Mouse (Mus musculus) CH12.LX (cell line): Measurements from ENCODE around the gene Efcab2. TPM values are rescaled to one million over a fixed set of nuclear protein-coding genes. Genes with fewer than 3 reads are reported as not detected.
A peak's percentile ranks its signal among the peaks of the same experiment; 100 is the strongest.

Source experiments
- DNase-seq: peaks from one replicate; pipeline ENCODE4 v3.0.0-alpha.2; 2013; ENCODE audit errors: extremely low read depth
- H3K27ac ChIP-seq: 2 replicates; pipeline ENCODE4 v1.5.1; 2012; ENCODE audit warnings: low read depth, mild to moderate bottlenecking, control low read depth, moderate library complexity; ENCODE audit not compliant: insufficient read depth
- H3K27me3 ChIP-seq: replicated peaks from 2 replicates; pipeline ENCODE3; 2012; ENCODE audit warnings: inconsistent platforms
- H3K36me3 ChIP-seq, 2 experiments: replicated peaks in 1 of 2; 2 replicates each; pipeline versions ENCODE3 to v1.6.1; 2012; ENCODE audit warnings: inconsistent platforms in 1 of 2, low read length in 1 of 2, mild to moderate bottlenecking in 1 of 2, mixed read lengths in 1 of 2, moderate library complexity in 1 of 2; ENCODE audit not compliant: control insufficient read depth in 1 of 2, insufficient read depth in 1 of 2
- H3K4me1 ChIP-seq, 2 experiments: 2 replicates each; pipeline ENCODE4 v1.6.1; 2012; ENCODE audit warnings: inconsistent platforms in 1 of 2, moderate library complexity in 1 of 2; ENCODE audit not compliant: insufficient read depth in 2 of 2, control insufficient read depth in 1 of 2
- H3K4me2 ChIP-seq: 2 replicates; pipeline ENCODE4 v1.6.1; 2012; ENCODE audit warnings: low read depth, mild to moderate bottlenecking, control low read depth; ENCODE audit not compliant: poor library complexity, insufficient read depth, severe bottlenecking
- H3K4me3 ChIP-seq, 3 experiments: fragments of 150-350 bp in 1 of 3; sonication (generic) in 1 of 3; replicated peaks in 1 of 3; 2 replicates each; pipeline versions ENCODE3 to v1.5.1; 2011 to 2012; ENCODE audit warnings: low read depth in 2 of 3, low read length in 2 of 3, mild to moderate bottlenecking in 2 of 3, moderate library complexity in 2 of 3, control low read depth in 1 of 3, improper control_type of control experiment in 1 of 3, inconsistent platforms in 1 of 3, mixed read lengths in 1 of 3; ENCODE audit not compliant: poor library complexity in 1 of 3
- H3K79me2 ChIP-seq: replicated peaks from 2 replicates; pipeline ENCODE4 v1.6.1; 2012; ENCODE audit warnings: mild to moderate bottlenecking, moderate library complexity; ENCODE audit not compliant: control insufficient read depth, poor library complexity, insufficient read depth, severe bottlenecking; ENCODE audit errors: extremely low read depth
- H3K9ac ChIP-seq: 2 replicates; pipeline ENCODE4 v1.6.1; 2012; ENCODE audit warnings: low read depth, mild to moderate bottlenecking, control low read depth, moderate library complexity; ENCODE audit not compliant: insufficient read depth
- H3K9me3 ChIP-seq: replicated peaks from 2 replicates; pipeline ENCODE3; 2012; ENCODE audit warnings: low read length, inconsistent platforms, mixed read lengths
- BHLHE40 ChIP-seq: IDR thresholded peaks from 2 replicates; pipeline ENCODE4 v1.6.1; 2011; ENCODE audit warnings: mild to moderate bottlenecking, low read depth, low read length, improper control_type of control experiment
- CHD1 ChIP-seq: IDR thresholded peaks from 2 replicates; pipeline ENCODE4 v1.6.1; 2012; ENCODE audit warnings: low read depth, low read length, improper control_type of control experiment, inconsistent platforms
- CHD2 ChIP-seq: IDR thresholded peaks from 2 replicates; pipeline ENCODE4 v1.6.1; 2011; ENCODE audit warnings: low read length, improper control_type of control experiment
- CTCF ChIP-seq, 2 experiments: IDR thresholded peaks in 1 of 2; conservative IDR thresholded peaks in 1 of 2; 2 replicates each; pipeline ENCODE4 v1.5.1; 2011 to 2012; ENCODE audit warnings: low read depth in 2 of 2, low read length in 2 of 2, improper control_type of control experiment in 1 of 2, inconsistent platforms in 1 of 2, mild to moderate bottlenecking in 1 of 2, moderate library complexity in 1 of 2
- E2F4 ChIP-seq: IDR thresholded peaks from 2 replicates; pipeline ENCODE4 v1.6.1; 2011; ENCODE audit warnings: low read depth, low read length, improper control_type of control experiment; ENCODE audit not compliant: insufficient replicate concordance
- ELF1 ChIP-seq: IDR thresholded peaks from 2 replicates; pipeline ENCODE4 v1.6.1; 2014; ENCODE audit warnings: low read depth, mild to moderate bottlenecking, inconsistent platforms, low read length, improper control_type of control experiment
- EP300 ChIP-seq: IDR thresholded peaks from 2 replicates; pipeline ENCODE4 v1.6.1; 2011; ENCODE audit warnings: low read length, improper control_type of control experiment
- ETS1 ChIP-seq: conservative IDR thresholded peaks from 2 replicates; pipeline ENCODE4 v1.6.1; 2012; ENCODE audit warnings: low read depth, mild to moderate bottlenecking, inconsistent platforms, low read length, improper control_type of control experiment, moderate library complexity
- GABPA ChIP-seq: IDR thresholded peaks from 2 replicates; pipeline ENCODE4 v1.6.1; 2012; ENCODE audit warnings: low read depth, low read length, improper control_type of control experiment, inconsistent platforms; ENCODE audit not compliant: insufficient replicate concordance
- HCFC1 ChIP-seq: IDR thresholded peaks from 2 replicates; pipeline ENCODE4 v1.6.1; 2012; ENCODE audit warnings: low read depth, mild to moderate bottlenecking, inconsistent platforms, low read length, improper control_type of control experiment
- IRF4 ChIP-seq: IDR thresholded peaks from 2 replicates; pipeline ENCODE4 v1.6.1; 2014; ENCODE audit warnings: low read depth, mild to moderate bottlenecking, inconsistent platforms, low read length, improper control_type of control experiment
- JUN ChIP-seq: IDR thresholded peaks from 2 replicates; pipeline ENCODE4 v1.6.1; 2011; ENCODE audit warnings: low read depth, mild to moderate bottlenecking, low read length, improper control_type of control experiment, moderate library complexity; ENCODE audit not compliant: insufficient read depth
- JUND ChIP-seq: conservative IDR thresholded peaks from 2 replicates; pipeline ENCODE4 v1.6.1; 2011; ENCODE audit warnings: low read depth, low read length, improper control_type of control experiment
- KAT2A ChIP-seq: IDR thresholded peaks from 2 replicates; pipeline ENCODE4 v1.6.1; 2012; ENCODE audit warnings: low read length, improper control_type of control experiment, inconsistent platforms; ENCODE audit not compliant: insufficient replicate concordance
- MAFK ChIP-seq: IDR thresholded peaks from 2 replicates; pipeline ENCODE4 v1.6.1; 2011; ENCODE audit warnings: low read length, improper control_type of control experiment; ENCODE audit not compliant: insufficient replicate concordance
- MAX ChIP-seq: IDR thresholded peaks from 2 replicates; pipeline ENCODE4 v1.6.1; 2011; ENCODE audit warnings: low read length, improper control_type of control experiment
- MAZ ChIP-seq: IDR thresholded peaks from 2 replicates; pipeline ENCODE4 v1.6.1; 2012; ENCODE audit warnings: low read depth, mild to moderate bottlenecking, inconsistent platforms, low read length, improper control_type of control experiment, moderate library complexity
- MEF2A ChIP-seq: IDR thresholded peaks from 2 replicates; pipeline ENCODE4 v1.6.1; 2014; ENCODE audit warnings: low read depth, mild to moderate bottlenecking, inconsistent platforms, low read length, improper control_type of control experiment, borderline replicate concordance
- MXI1 ChIP-seq: IDR thresholded peaks from 2 replicates; pipeline ENCODE4 v1.6.1; 2011; ENCODE audit warnings: mild to moderate bottlenecking, low read depth, low read length, improper control_type of control experiment
- MYC ChIP-seq: IDR thresholded peaks from 2 replicates; pipeline ENCODE4 v1.6.1; 2011; ENCODE audit warnings: low read depth, mild to moderate bottlenecking, improper control_type of control experiment, low read length
- NELFE ChIP-seq: IDR thresholded peaks from 2 replicates; pipeline ENCODE4 v1.6.1; 2011; ENCODE audit warnings: low read depth, low read length, improper control_type of control experiment
- NRF1 ChIP-seq: IDR thresholded peaks from 2 replicates; pipeline ENCODE4 v1.6.1; 2014; ENCODE audit warnings: low read depth, mild to moderate bottlenecking, inconsistent platforms, low read length, improper control_type of control experiment, moderate library complexity
- PAX5 ChIP-seq: IDR thresholded peaks from 2 replicates; pipeline ENCODE4 v1.6.1; 2012; ENCODE audit warnings: low read length, inconsistent platforms, mixed read lengths
- POLR2A ChIP-seq: IDR thresholded peaks from 2 replicates; pipeline ENCODE4 v1.6.1; 2011; ENCODE audit warnings: low read depth, mild to moderate bottlenecking, improper control_type of control experiment, low read length
- POLR2AphosphoS2 ChIP-seq: IDR thresholded peaks from 2 replicates; pipeline ENCODE4 v1.6.1; 2011; ENCODE audit warnings: low read depth, low read length, improper control_type of control experiment
- RAD21 ChIP-seq: IDR thresholded peaks from 2 replicates; pipeline ENCODE4 v1.6.1; 2011; ENCODE audit warnings: low read depth, mild to moderate bottlenecking, low read length, improper control_type of control experiment, moderate library complexity
- RCOR1 ChIP-seq: conservative IDR thresholded peaks from 2 replicates; pipeline ENCODE4 v1.6.1; 2012; ENCODE audit warnings: low read depth, mild to moderate bottlenecking, inconsistent platforms, low read length, improper control_type of control experiment
- SIN3A ChIP-seq: IDR thresholded peaks from 2 replicates; pipeline ENCODE4 v1.6.1; 2012; ENCODE audit warnings: low read length, improper control_type of control experiment, inconsistent platforms
- SMC3 ChIP-seq: IDR thresholded peaks from 2 replicates; pipeline ENCODE4 v1.6.1; 2011; ENCODE audit warnings: low read depth, low read length, improper control_type of control experiment
- TBP ChIP-seq: conservative IDR thresholded peaks from 2 replicates; pipeline ENCODE4 v1.6.1; 2011; ENCODE audit warnings: low read depth, low read length, improper control_type of control experiment
- TCF12 ChIP-seq: IDR thresholded peaks from 2 replicates; pipeline ENCODE4 v1.6.1; 2014; ENCODE audit warnings: low read depth, mild to moderate bottlenecking, inconsistent platforms, low read length, improper control_type of control experiment
- UBTF ChIP-seq: IDR thresholded peaks from 2 replicates; pipeline ENCODE4 v1.6.1; 2012; ENCODE audit warnings: low read depth, mild to moderate bottlenecking, inconsistent platforms, low read length, improper control_type of control experiment, moderate library complexity
- USF1 ChIP-seq: IDR thresholded peaks from 2 replicates; pipeline ENCODE4 v1.6.1; 2014; ENCODE audit warnings: low read depth, mild to moderate bottlenecking, inconsistent platforms, low read length, improper control_type of control experiment
- USF2 ChIP-seq: conservative IDR thresholded peaks from 2 replicates; pipeline ENCODE4 v1.6.1; 2011; ENCODE audit warnings: low read depth, low read length, improper control_type of control experiment
- ZC3H11A ChIP-seq: IDR thresholded peaks from 2 replicates; pipeline ENCODE4 v1.6.1; 2012; ENCODE audit warnings: low read depth, mild to moderate bottlenecking, inconsistent platforms, low read length, improper control_type of control experiment
- ZKSCAN1 ChIP-seq: IDR thresholded peaks from 2 replicates; pipeline ENCODE4 v1.6.1; 2012; ENCODE audit warnings: low read depth, inconsistent platforms, low read length, improper control_type of control experiment, borderline replicate concordance
- ZMIZ1 ChIP-seq: IDR thresholded peaks from 2 replicates; pipeline ENCODE4 v1.6.1; 2012; ENCODE audit warnings: low read depth, mild to moderate bottlenecking, inconsistent platforms, low read length, improper control_type of control experiment
- ZNF384 ChIP-seq: IDR thresholded peaks from 2 replicates; pipeline ENCODE4 v1.6.1; 2012; ENCODE audit warnings: low read depth, low read length, improper control_type of control experiment, inconsistent platforms
- dilution Hi-C: fragments of 300-500 bp; cut with MboI; formaldehyde crosslinking; loops from 2 replicates; pipeline ENCODE4 v1.14.3; 2020; ENCODE audit warnings: low sequenced_read_pairs; ENCODE audit not compliant: extremely low pct_unique_long_range_greater_than_20kb, extremely low pct_ligation_motif_present
- in situ Hi-C: fragments of 300-500 bp; cut with MboI; formaldehyde crosslinking; loops from 3 replicates; pipeline ENCODE4 v1.14.3; 2019; ENCODE audit warnings: low sequenced_read_pairs, low pct_ligation_motif_present, low pct_unique_long_range_greater_than_20kb, mixed read lengths
- polyA plus RNA-seq: library from polyadenylated mRNA; unstranded; fragments of >175 nt; gene quantifications from 2 replicates; pipeline ENCODE4 v1.2.1, GENCODE M21; 2012; ENCODE audit warnings: low read depth; ENCODE audit not compliant: insufficient read length
- total RNA-seq, 2 experiments: library from RNA; depleted of rRNA; stranded (reverse); fragments of 300-350 nt in 1 of 2; fragments of >200 nt in 1 of 2; gene quantifications; 2 replicates each; pipeline ENCODE4 v1.2.3; 2012 to 2014

Efcab2 gene
- total and polyA plus RNA-seq, 3 experiments, result 1.2 to 3.2 (median 1.8) TPM

- peak; percentile 76 for DNase-seq
- Histone ChIP-seq H3K4me1 (peaks cover 9 to 25% of the 10 kb centered on the region in 2 experiments; a peak in 3 of 4 replicates), H3K27me3 (no peaks in the 10 kb centered on the region), H3K79me2 (peaks cover 3% of the 10 kb centered on the region; the same call in 1 of the 2 replicates), H3K36me3 (no peaks in the 10 kb centered on the region), H3K9me3 (no peaks in the 10 kb centered on the region), H3K27ac (peak overlapping the region; percentile 11; the same call in 1 of the 2 replicates), H3K4me3 (peak overlapping the region; percentile 60 to 71 (median 65)), H3K9ac (peak overlapping the region; percentile 79), H3K4me2 (peak overlapping the region; percentile 63)
- dilution Hi-C loops (no loop called here), in situ Hi-C loops (no loop called here)
- peak; percentile 78 for TF ChIP-seq ELF1
- TF ChIP-seq TBP, result no peak; the same call in 1 of the 2 replicates
- TF ChIP-seq POLR2AphosphoS2, result no peak
- 0 out of 2 replicates have a peak, but pooled peaks have one; percentile 19 for TF ChIP-seq MAZ
- no peak for TF ChIP-seq UBTF
- peak; percentile 29; the same call in 1 of the 2 replicates for TF ChIP-seq SIN3A
- TF ChIP-seq E2F4, result no peak
- no peak for TF ChIP-seq ZKSCAN1
- no peak for TF ChIP-seq SMC3
- TF ChIP-seq IRF4, result peak; percentile 8; the same call in 1 of the 2 replicates
- TF ChIP-seq ZMIZ1, result no peak
- peak; percentile 70; the same call in 1 of the 2 replicates for TF ChIP-seq TCF12
- TF ChIP-seq RCOR1, result peak; percentile 36; the same call in 1 of the 2 replicates
- TF ChIP-seq CHD2, result no peak
- no peak for TF ChIP-seq PAX5
- peak; percentile 58; the same call in 1 of the 2 replicates for TF ChIP-seq ETS1
- no peak for TF ChIP-seq GABPA
- TF ChIP-seq BHLHE40, result peak; percentile 100
- TF ChIP-seq JUN, result no peak
- TF ChIP-seq HCFC1, result peak; percentile 57
- TF ChIP-seq EP300, result no peak
- 0 out of 2 replicates have a peak, but pooled peaks have one; percentile 31 for TF ChIP-seq KAT2A
- TF ChIP-seq MAFK, result no peak
- peak; percentile 79 for TF ChIP-seq POLR2A
- TF ChIP-seq MXI1, result peak; percentile 84
- peak; percentile 77 for TF ChIP-seq NRF1
- TF ChIP-seq ZNF384, result no peak
- TF ChIP-seq MYC, result no peak
- TF ChIP-seq USF1, result peak; percentile 85
- no peak for TF ChIP-seq CHD1
- TF ChIP-seq NELFE, result peak; percentile 71; the same call in 1 of the 2 replicates
- no peak for TF ChIP-seq JUND
- TF ChIP-seq MEF2A, result peak; percentile 71; the same call in 1 of the 2 replicates
- TF ChIP-seq CTCF (conservative IDR thresholded peaks at IDR 0.05 in 1 of 2, IDR thresholded peaks at IDR 0.05 in 1 of 2; ENCODE audit: low read depth in 2 of 2, low read length in 2 of 2), result no peak
- TF ChIP-seq USF2, result peak; percentile 67
- TF ChIP-seq RAD21, result no peak; the same call in 1 of the 2 replicates
- peak; percentile 88 for TF ChIP-seq MAX
- no peak for TF ChIP-seq ZC3H11A
These were observed 37.2 kb upstream of the Efcab2 start for GRCm38 (mm10) chr1:178368548-178369271.
